Mouse (Mus musculus) cerebellum, adult 18-20 months (tissue): Measurements from ENCODE around the gene Dnajb13.

Source experiments
- DNase-seq, 2 experiments: peaks; one replicate each; pipeline ENCODE4 v3.0.0; 2021

The Dnajb13 gene

GRCm38 (mm10) chr7:100506494-100506893, 8.3 kb downstream of the Dnajb13 start:
- no peak for DNase-seq

- no peak for DNase-seq
These were observed 9.8 kb downstream of the Dnajb13 start for GRCm38 (mm10) chr7:100504740-100505487.

GRCm38 (mm10) chr7:100503076-100503475, 11.7 kb downstream of the Dnajb13 start:
- no peak for DNase-seq

GRCm38 (mm10) chr7:100502374-100502922, 12.3 kb downstream of the Dnajb13 start:
- DNase-seq = no peak

- DNase-seq = no peak
These were observed 12.9 kb downstream of the Dnajb13 start for GRCm38 (mm10) chr7:100501844-100502373.

GRCm38 (mm10) chr7:100501027-100501843, 13.5 kb downstream of the Dnajb13 start:
- DNase-seq = no peak

- no peak for DNase-seq
These were observed 14.3 kb downstream of the Dnajb13 start for GRCm38 (mm10) chr7:100500276-100500977.

GRCm38 (mm10) chr7:100499465-100499864, 15.3 kb downstream of the Dnajb13 start:
- no peak for DNase-seq

- no peak for DNase-seq
These were observed 16.8 kb downstream of the Dnajb13 start for GRCm38 (mm10) chr7:100497982-100498381.

- DNase-seq = no peak
These were observed 17.4 kb downstream of the Dnajb13 start for GRCm38 (mm10) chr7:100497402-100497801.

GRCm38 (mm10) chr7:100496791-100497190, 18.0 kb downstream of the Dnajb13 start:
- DNase-seq = no peak

- DNase-seq = no peak
These were observed 18.4 kb downstream of the Dnajb13 start for GRCm38 (mm10) chr7:100496371-100496770.

- DNase-seq = peak in 1 of 2 experiments; percentile 29
These were observed 19.0 kb downstream of the Dnajb13 start for GRCm38 (mm10) chr7:100495581-100496251.

GRCm38 (mm10) chr7:100495042-100495441, 19.7 kb downstream of the Dnajb13 start:
- no peak for DNase-seq

- no peak for DNase-seq
These were observed 20.3 kb downstream of the Dnajb13 start for GRCm38 (mm10) chr7:100494415-100494831.

- no peak for DNase-seq
These were observed 21.0 kb downstream of the Dnajb13 start for GRCm38 (mm10) chr7:100493484-100494414.

- peak in 1 of 2 experiments; percentile 15 for DNase-seq
These were observed 21.7 kb downstream of the Dnajb13 start, which contains the start of gene Ucp2 for GRCm38 (mm10) chr7:100493117-100493483. Gene Ucp2, plus strand, starts transcription at chr7:100493337.

- no peak for DNase-seq
These were observed 22.2 kb downstream of the Dnajb13 start for GRCm38 (mm10) chr7:100492391-100493116.

- no peak for DNase-seq
These were observed 26.2 kb downstream of the Dnajb13 start for GRCm38 (mm10) chr7:100488474-100489048.

GRCm38 (mm10) chr7:100487301-100487700, 27.5 kb downstream of the Dnajb13 start:
- no peak for DNase-seq
